Mouse (Mus musculus) heart, postnatal 4 days (tissue): ENCODE measurements around the gene Evi2a. TPM values are rescaled to one million over a fixed set of nuclear protein-coding genes. Genes with fewer than 3 reads are reported as not detected.

Experiments
- DNase-seq: peaks from one replicate; pipeline ENCODE4 v3.0.0; 2021
- total RNA-seq, 2 experiments: library from RNA; stranded (reverse); gene quantifications; 2 replicates each; pipeline ENCODE4 v1.2.3; 2021

The Evi2a gene
- 1 to 10 TPM; 1.1 to 1.3 TPM for total RNA-seq

- DNase-seq = peak; percentile 35
These were observed at the start of gene Evi2a, which contains the start of gene Evi2 for GRCm38 (mm10) chr11:79530333-79530761. Gene Evi2a (minus strand): TSS chr11:79530609. Gene Evi2 (minus strand): TSS chr11:79530589.

- peak; percentile 85 for DNase-seq
These were observed 47.3 kb upstream of the Evi2a start for GRCm38 (mm10) chr11:79577741-79578140.

DNA sequence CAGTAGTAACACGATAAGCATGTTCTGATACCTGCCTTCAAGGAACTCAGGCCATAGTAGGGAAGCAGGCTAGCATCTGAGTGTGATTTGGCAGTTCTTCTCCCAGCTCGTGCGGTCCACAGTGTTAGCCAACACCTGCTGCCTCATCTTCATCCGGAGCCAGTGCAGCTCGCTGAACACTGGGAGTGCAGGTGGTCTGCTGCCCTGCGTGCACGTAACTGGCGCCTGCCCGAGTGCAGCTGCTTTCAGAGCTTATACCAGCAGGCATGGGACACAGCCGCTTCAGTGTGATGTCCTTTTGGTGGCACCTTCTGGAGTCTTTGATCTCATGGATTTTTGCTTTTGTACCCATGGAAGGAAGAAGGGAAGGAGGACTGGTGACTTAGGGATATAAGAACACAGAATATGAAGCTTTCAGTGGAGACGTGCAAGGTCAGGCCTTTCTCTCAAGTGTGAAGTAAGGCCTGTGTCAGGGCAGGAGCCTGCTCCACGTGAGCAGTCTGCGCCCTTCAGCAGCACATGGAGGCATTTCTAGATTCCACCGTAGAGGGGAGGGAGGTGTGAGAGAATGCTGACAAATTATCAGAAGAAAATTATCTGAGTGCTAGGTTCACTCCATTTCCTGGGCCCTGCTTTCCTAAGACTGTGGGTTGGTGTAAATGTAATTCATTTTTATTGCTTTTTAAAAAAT is 45.1 kb upstream of the Evi2a start:
- DNase-seq = no peak

DNA sequence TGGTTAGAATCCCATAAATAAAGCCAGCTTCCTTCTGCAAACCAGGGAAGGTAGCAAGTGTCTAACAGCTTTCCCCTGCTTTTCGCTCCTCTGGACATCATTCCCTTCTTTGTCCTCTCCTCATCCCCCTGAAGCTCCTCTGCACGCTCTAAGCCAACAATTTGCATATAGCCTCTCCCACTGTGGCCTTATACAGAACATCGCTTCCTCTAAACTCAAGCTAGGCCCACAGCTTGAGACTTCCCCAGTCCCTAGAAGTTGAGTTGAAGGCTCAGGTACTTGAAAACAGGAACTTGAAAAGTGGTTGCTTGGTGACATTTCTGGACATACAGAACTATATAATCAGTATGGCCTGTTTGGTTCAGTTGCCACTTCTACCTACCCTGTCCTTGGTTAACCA is 43.4 kb upstream of the Evi2a start:
- no peak for DNase-seq

DNA sequence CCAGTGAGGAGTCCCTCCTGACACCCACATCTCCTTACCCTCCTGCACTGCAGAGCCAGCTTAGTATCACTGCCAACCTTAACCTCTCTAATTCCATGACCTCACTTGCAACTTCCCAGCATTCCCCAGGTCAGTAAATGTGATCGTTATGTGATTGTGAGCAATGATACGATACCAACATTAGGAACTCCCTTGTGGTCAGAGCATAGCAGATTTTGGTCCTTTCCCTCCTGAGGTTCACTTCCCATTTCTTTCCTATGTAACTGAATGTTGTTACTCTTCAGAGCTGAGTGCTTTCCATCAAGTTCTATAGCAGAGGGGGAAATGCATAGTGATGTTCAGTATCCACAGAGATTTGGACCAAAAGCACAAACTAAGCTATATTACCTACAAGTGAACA is 39.9 kb upstream of the Evi2a start:
- no peak for DNase-seq

DNA sequence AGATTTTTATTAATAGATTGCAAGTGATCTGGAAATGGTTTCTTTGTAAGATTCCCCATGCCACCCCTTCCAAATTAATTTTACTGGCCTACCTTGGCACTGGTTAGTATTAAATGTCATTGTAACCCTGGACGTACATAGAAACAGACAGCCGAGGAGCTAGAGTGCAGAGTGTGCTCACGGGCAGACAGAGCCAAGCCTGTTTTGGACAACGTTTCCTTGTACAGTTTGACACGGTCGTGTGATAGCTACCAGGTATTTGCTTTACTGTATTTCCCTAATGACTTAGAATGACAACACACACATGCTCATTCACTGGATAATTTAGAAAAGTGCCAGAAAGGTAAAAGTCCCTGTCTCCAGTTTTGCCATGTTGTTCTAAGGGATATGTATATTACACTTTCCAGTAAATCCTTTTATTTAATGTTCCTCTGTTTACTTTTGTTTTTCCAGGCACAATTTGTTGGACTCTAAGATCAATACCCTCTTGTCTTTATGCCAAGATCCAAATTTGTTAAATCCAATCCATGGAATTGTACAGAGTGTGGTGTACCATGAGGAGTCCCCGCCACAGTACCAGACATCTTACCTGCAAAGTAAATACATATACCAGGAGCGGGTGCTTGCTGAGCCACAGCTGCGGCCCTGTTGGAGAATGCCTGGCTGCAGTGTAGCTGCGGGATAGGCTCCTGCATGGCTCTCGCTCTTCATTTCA is 37.9 kb upstream of the Evi2a start:
- no peak for DNase-seq

DNA sequence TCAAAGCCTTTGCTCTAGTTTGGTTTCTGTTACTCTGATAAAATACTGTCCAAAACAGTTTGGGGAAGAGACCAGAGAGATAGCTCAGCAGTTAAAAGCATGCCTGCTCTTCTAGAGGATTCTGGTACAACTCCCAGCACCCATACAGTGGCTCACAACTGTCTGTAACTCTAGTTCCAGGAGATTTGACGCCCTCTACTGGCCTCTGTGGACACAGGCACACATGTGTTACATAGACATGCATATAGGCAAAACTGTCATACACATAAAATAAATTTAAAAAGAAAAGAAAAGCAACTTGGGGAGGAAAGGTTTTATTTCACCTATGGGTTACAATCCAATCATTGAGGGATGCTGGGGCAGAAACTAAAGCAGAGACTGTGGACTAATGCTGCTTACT is 36.5 kb upstream of the Evi2a start:
- no peak for DNase-seq

GRCm38 (mm10) chr11:79563493-79563892 is 33.1 kb upstream of the Evi2a start:
- no peak for DNase-seq

GRCm38 (mm10) chr11:79560536-79560935 is 30.1 kb upstream of the Evi2a start:
- DNase-seq = no peak

DNA sequence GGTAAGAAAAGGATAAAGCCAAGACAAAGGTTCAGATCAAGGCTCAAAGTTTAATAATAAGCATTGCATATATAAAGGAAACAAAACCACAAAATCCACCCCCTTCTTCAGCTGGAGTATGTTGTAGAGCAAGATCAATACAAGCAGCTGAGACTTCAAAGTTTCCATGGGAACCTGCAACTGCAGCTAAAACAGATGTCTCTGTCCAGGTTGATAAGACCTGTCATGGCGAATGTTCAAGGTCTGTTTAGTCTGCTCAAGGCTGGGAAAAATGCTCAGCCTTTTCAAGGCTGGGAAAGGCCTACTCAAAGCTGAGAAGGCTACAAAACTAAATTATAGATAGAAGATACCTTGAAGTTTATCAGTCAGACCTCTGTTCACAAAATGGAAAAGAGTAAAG is 22.2 kb upstream of the Evi2a start:
- DNase-seq = no peak

DNA sequence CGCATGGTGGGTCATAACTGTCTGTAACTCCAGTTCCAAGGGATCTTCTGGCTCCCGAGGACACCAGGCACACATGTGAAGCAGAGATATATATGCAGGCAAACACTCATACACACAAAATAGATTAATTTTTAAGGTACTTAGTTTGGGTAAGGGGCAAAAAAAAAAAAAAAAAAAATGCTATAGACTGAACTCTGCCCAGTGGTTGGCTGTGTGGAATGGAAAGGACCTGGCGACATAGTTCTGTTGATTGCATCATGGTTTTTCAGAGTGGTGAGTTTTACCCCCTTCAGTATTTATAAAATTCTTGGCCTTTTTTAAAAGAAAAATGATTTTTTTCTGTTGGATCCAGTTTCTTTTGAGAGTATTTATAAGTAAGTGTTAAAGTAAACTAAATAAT is 5.9 kb upstream of the Evi2a start:
- no peak for DNase-seq

- no peak for DNase-seq
These were observed 5.1 kb upstream of the Evi2a start for GRCm38 (mm10) chr11:79535554-79535953.

DNA sequence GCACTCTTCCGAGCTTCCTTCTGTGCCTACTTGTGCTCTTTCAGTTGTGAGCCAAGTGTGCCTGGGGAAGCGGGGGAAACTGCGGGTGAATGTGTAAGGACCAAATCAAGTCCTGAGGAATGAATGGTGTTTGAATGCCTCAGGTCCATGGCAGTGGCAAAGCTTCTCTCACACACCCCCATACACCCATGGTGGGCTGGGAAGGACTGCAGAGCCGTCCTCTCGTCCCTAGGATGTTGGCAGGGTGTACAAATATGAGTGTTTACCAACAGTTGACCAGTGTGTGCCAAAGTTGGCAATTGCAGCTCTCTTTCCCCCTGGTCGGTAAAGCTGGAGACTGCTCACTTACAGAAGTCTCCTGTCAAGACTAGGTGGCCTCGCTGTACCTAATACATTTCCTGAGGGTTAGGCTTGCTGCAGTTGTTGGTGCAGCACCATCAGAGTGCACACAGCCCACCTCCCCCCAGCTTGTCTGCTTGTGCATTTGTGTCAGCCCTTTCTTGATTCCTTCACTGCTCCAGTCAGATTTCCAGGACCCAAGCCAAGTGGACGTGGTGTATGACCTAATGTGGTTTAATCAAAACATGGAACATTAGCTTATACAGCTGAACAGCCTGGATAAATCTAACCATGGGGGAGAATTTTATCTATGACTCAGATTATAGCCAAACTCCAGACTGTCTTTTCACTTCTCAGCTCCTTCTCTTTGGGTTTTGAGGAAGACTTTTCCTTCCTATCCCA is 3.7 kb upstream of the Evi2a start:
- peak; percentile 79 for DNase-seq

DNA sequence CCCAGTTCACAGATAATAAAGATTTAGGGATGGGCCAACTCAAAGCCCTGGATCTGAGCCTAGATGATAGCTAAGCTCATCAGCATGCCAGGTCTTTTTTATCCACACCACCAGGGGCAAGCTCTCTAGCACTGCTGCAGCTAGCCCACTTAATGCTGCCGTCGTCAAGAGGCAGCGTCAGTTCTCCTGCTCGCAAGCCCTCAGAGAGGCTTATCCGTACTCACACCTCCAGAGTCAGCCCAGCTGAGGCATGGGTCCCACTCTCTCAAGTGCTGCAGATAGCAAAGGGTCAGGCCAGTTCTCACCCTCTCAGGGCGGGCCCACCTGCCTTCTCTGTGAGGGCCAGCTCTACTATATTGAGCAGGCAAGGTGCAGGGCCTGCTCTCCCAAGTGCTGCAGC is 2.9 kb upstream of the Evi2a start:
- DNase-seq = peak; percentile 15

- DNase-seq = no peak
These were observed 1.1 kb upstream of the Evi2a start for GRCm38 (mm10) chr11:79531485-79531884.

GRCm38 (mm10) chr11:79530774-79531173 is 365 bp upstream of the Evi2a start:
- DNase-seq = no peak

GRCm38 (mm10) chr11:79529736-79530135 is 673 bp downstream of the Evi2a start:
- no peak for DNase-seq

- no peak for DNase-seq
These were observed 1.2 kb downstream of the Evi2a start for GRCm38 (mm10) chr11:79529226-79529625.

DNA sequence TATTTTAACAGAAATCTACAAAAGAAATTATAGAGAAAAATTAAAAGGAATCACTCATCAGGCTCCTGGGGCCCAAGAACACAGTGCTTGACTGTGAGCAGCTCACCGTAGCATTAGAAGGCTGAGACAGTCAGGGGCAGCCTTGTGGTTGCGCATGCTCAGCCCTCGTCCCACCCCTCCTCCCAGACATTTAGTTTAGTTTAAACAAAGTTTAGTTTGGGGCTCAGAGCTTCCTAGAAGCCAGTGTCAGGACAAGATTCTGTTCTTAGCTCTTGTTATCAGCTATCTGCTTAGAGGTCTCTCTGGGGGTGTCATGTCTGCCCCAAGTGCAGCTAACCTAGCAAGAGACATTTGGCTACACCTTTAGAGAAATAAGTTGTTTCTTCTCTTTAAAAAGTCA is 1.8 kb downstream of the Evi2a start:
- no peak for DNase-seq

- DNase-seq = no peak
These were observed 2.5 kb downstream of the Evi2a start for GRCm38 (mm10) chr11:79527739-79528384.

GRCm38 (mm10) chr11:79527015-79527738 is 3.2 kb downstream of the Evi2a start:
- DNase-seq = peak; percentile 32

DNA sequence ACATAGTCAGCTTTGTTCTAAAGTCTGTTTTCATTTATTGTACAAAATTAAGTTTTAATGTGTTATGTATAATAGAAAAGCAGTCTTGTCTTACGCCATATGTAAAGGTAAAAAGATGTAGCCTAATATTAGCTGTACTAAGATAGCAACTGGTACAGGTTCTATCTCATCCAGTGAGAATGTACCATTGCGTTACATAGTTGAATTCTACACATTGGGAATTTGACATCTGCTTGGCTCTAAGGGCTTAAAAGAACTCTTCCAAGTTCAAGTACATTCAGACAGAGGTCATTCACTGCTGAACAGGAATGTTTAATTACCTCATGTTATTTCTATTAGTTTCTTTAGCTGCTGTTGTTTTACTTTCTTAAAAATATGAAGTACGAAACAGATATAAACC is 3.9 kb downstream of the Evi2a start:
- DNase-seq = no peak

DNA sequence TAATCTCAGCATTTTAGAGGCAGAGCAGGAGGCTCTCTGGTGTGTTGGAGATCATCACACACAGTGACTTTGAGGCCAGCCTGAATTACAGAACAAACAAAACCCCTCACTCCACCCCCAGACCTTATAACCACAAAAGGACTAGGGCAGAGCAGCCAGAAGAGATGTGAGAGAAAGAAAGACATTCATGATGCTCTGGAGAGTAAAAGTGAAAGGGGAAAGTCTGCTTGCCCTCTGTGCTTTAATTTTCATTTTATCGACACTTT is 6.2 kb downstream of the Evi2a start:
- DNase-seq = no peak
